Mouse (Mus musculus): ENCODE results near the gene Pla2r1. TPM values are rescaled to one million over a fixed set of nuclear protein-coding genes. Genes with fewer than 3 reads are reported as not detected.

Gene Pla2r1
- polyA plus RNA-seq, 1 experiment from 2014 or later, result 1.0 TPM

DNA sequence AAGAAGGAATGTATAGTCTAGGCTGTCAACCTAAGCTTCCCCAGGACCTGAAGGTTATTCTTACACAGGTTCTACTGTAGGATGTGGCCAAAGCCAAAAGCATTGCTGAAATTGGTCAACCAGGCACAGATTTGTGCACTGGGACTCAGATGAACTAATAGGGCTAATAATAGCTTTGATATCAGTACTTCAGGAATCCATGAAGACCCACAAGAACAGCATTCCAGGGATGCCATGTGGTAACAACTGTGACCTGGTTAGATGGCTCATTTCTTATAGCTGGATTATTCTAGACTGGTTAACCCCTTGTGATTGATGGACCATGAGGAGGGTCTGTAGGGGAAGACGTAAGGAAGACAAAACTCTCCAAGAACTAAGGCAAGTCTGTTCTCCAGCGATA is 74.3 kb downstream of the Pla2r1 start:
- Histone ChIP-seq H3K9me3 (ENCODE audit: control insufficient read depth, low read length) (no peaks in the 10 kb centered on the region), H3K4me1 (ENCODE audit: control insufficient read depth, insufficient read depth, low read length) (no peaks in the 10 kb centered on the region), H3K4me2 (ENCODE audit: low read depth) (no peak overlapping the region), H3K4me3 (ENCODE audit: low read depth, low read length) (no peak overlapping the region), H3K27ac (ENCODE audit: low read depth, low read length) (no peak overlapping the region), H3K36me3 (ENCODE audit: control insufficient read depth, insufficient read depth, low read length) (no peaks in the 10 kb centered on the region), H3K27me3 (ENCODE audit: control insufficient read depth, insufficient read depth, low read length) (no peaks in the 10 kb centered on the region), H3K9ac (ENCODE audit: low read length) (no peak overlapping the region)
- DNase-seq (ENCODE audit: low spot score) (no peak), ATAC-seq (ENCODE audit: insufficient read depth, low FRiP score, low TSS enrichment) (no peak)
- WGBS, result 82% methylated on average over 2 of the region's 2 CpGs

- H3K9ac ChIP-seq (ENCODE audit: low read length), result no peak overlapping the region
- H3K4me1 ChIP-seq (ENCODE audit: control insufficient read depth, insufficient read depth, low read length), result peaks cover 3% of the 10 kb centered on the region; the same call in 1 of the 2 replicates
- no peaks in the 10 kb centered on the region for H3K9me3 ChIP-seq (ENCODE audit: control insufficient read depth, low read length)
- no peak overlapping the region for H3K4me3 ChIP-seq (ENCODE audit: low read depth, low read length)
- H3K4me2 ChIP-seq (ENCODE audit: low read depth), result no peak overlapping the region
- no peak for ATAC-seq (ENCODE audit: insufficient read depth, low FRiP score, low TSS enrichment)
- H3K27ac ChIP-seq (ENCODE audit: low read depth, low read length), result no peak overlapping the region
- WGBS, result 66% methylated on average over 11 of the region's 11 CpGs
- H3K27me3 ChIP-seq (ENCODE audit: control insufficient read depth, insufficient read depth, low read length), result no peaks in the 10 kb centered on the region
- H3K36me3 ChIP-seq (ENCODE audit: control insufficient read depth, insufficient read depth, low read length), result no peaks in the 10 kb centered on the region
- DNase-seq (ENCODE audit: low spot score), result no peak
Measured at GRCm38 (mm10) chr2:60468901-60469770, 84.0 kb downstream of the Pla2r1 start.

- Histone ChIP-seq H3K9me3 (ENCODE audit: control insufficient read depth, low read length) (no peaks in the 10 kb centered on the region), H3K4me1 (ENCODE audit: control insufficient read depth, insufficient read depth, low read length) (no peaks in the 10 kb centered on the region), H3K4me2 (ENCODE audit: low read depth) (no peak overlapping the region), H3K36me3 (ENCODE audit: control insufficient read depth, insufficient read depth, low read length) (no peaks in the 10 kb centered on the region), H3K4me3 (ENCODE audit: low read depth, low read length) (no peak overlapping the region), H3K27me3 (ENCODE audit: control insufficient read depth, insufficient read depth, low read length) (no peaks in the 10 kb centered on the region), H3K9ac (ENCODE audit: low read length) (no peak overlapping the region), H3K27ac (ENCODE audit: low read depth, low read length) (no peak overlapping the region)
- ATAC-seq (ENCODE audit: insufficient read depth, low FRiP score, low TSS enrichment), result no peak
- no peak for DNase-seq (ENCODE audit: low spot score)
- 90% methylated on average over 7 of the region's 7 CpGs for WGBS
Measured at GRCm38 (mm10) chr2:60452376-60452775, 100.7 kb downstream of the Pla2r1 start.

GRCm38 (mm10) chr2:60451119-60451773 is 101.9 kb downstream of the Pla2r1 start:
- H3K9me3 ChIP-seq (ENCODE audit: control insufficient read depth, low read length), result no peaks in the 10 kb centered on the region
- H3K36me3 ChIP-seq (ENCODE audit: control insufficient read depth, insufficient read depth, low read length), result no peaks in the 10 kb centered on the region
- no peak overlapping the region for H3K27ac ChIP-seq (ENCODE audit: low read depth, low read length)
- no peak overlapping the region for H3K4me3 ChIP-seq (ENCODE audit: low read depth, low read length)
- ATAC-seq (ENCODE audit: insufficient read depth, low FRiP score, low TSS enrichment) (no peak), DNase-seq (ENCODE audit: low spot score) (no peak)
- 51% methylated on average over 3 of the region's 3 CpGs for WGBS
- H3K9ac ChIP-seq (ENCODE audit: low read length), result no peak overlapping the region
- no peaks in the 10 kb centered on the region for H3K4me1 ChIP-seq (ENCODE audit: control insufficient read depth, insufficient read depth, low read length)
- no peaks in the 10 kb centered on the region for H3K27me3 ChIP-seq (ENCODE audit: control insufficient read depth, insufficient read depth, low read length)
- no peak overlapping the region for H3K4me2 ChIP-seq (ENCODE audit: low read depth)

GRCm38 (mm10) chr2:60449732-60450131 is 103.4 kb downstream of the Pla2r1 start:
- 81% methylated on average over 6 of the region's 6 CpGs for WGBS
- no peak for DNase-seq (ENCODE audit: low spot score)
- Histone ChIP-seq H3K27me3 (ENCODE audit: control insufficient read depth, insufficient read depth, low read length) (no peaks in the 10 kb centered on the region), H3K9ac (ENCODE audit: low read length) (no peak overlapping the region), H3K4me2 (ENCODE audit: low read depth) (no peak overlapping the region), H3K36me3 (ENCODE audit: control insufficient read depth, insufficient read depth, low read length) (no peaks in the 10 kb centered on the region), H3K4me1 (ENCODE audit: control insufficient read depth, insufficient read depth, low read length) (no peaks in the 10 kb centered on the region), H3K9me3 (ENCODE audit: control insufficient read depth, low read length) (no peaks in the 10 kb centered on the region), H3K4me3 (ENCODE audit: low read depth, low read length) (no peak overlapping the region), H3K27ac (ENCODE audit: low read depth, low read length) (no peak overlapping the region)
- ATAC-seq (ENCODE audit: insufficient read depth, low FRiP score, low TSS enrichment), result no peak

GRCm38 (mm10) chr2:60444711-60445509 is 108.2 kb downstream of the Pla2r1 start:
- Histone ChIP-seq H3K27me3 (ENCODE audit: control insufficient read depth, insufficient read depth, low read length) (no peaks in the 10 kb centered on the region), H3K4me3 (ENCODE audit: low read depth, low read length) (no peak overlapping the region), H3K4me2 (ENCODE audit: low read depth) (no peak overlapping the region), H3K9ac (ENCODE audit: low read length) (no peak overlapping the region), H3K9me3 (ENCODE audit: control insufficient read depth, low read length) (no peaks in the 10 kb centered on the region), H3K27ac (ENCODE audit: low read depth, low read length) (no peak overlapping the region), H3K4me1 (ENCODE audit: control insufficient read depth, insufficient read depth, low read length) (no peaks in the 10 kb centered on the region), H3K36me3 (ENCODE audit: control insufficient read depth, insufficient read depth, low read length) (no peaks in the 10 kb centered on the region)
- DNase-seq (ENCODE audit: low spot score) (no peak), ATAC-seq (ENCODE audit: insufficient read depth, low FRiP score, low TSS enrichment) (no peak)
- 85% methylated on average over 9 of the region's 9 CpGs for WGBS

- H3K9ac ChIP-seq (ENCODE audit: low read length), result no peak overlapping the region
- no peaks in the 10 kb centered on the region for H3K4me1 ChIP-seq (ENCODE audit: control insufficient read depth, insufficient read depth, low read length)
- no peak overlapping the region for H3K4me3 ChIP-seq (ENCODE audit: low read depth, low read length)
- ATAC-seq (ENCODE audit: insufficient read depth, low FRiP score, low TSS enrichment), result no peak
- H3K27ac ChIP-seq (ENCODE audit: low read depth, low read length), result no peak overlapping the region
- DNase-seq (ENCODE audit: low spot score), result no peak
- no peaks in the 10 kb centered on the region for H3K36me3 ChIP-seq (ENCODE audit: control insufficient read depth, insufficient read depth, low read length)
- no peaks in the 10 kb centered on the region for H3K27me3 ChIP-seq (ENCODE audit: control insufficient read depth, insufficient read depth, low read length)
- H3K9me3 ChIP-seq (ENCODE audit: control insufficient read depth, low read length), result no peaks in the 10 kb centered on the region
- 86% methylated on average over 7 of the region's 7 CpGs for WGBS
- no peak overlapping the region for H3K4me2 ChIP-seq (ENCODE audit: low read depth)
Measured at GRCm38 (mm10) chr2:60443279-60443678, 109.8 kb downstream of the Pla2r1 start.

GRCm38 (mm10) chr2:60441875-60442274 is 111.2 kb downstream of the Pla2r1 start:
- no peaks in the 10 kb centered on the region for H3K4me1 ChIP-seq (ENCODE audit: control insufficient read depth, insufficient read depth, low read length)
- no peaks in the 10 kb centered on the region for H3K27me3 ChIP-seq (ENCODE audit: control insufficient read depth, insufficient read depth, low read length)
- no peak for ATAC-seq (ENCODE audit: insufficient read depth, low FRiP score, low TSS enrichment)
- 25% methylated on average over 3 of the region's 3 CpGs for WGBS
- no peak overlapping the region for H3K4me2 ChIP-seq (ENCODE audit: low read depth)
- no peak for DNase-seq (ENCODE audit: low spot score)
- H3K36me3 ChIP-seq (ENCODE audit: control insufficient read depth, insufficient read depth, low read length), result no peaks in the 10 kb centered on the region
- H3K9me3 ChIP-seq (ENCODE audit: control insufficient read depth, low read length), result no peaks in the 10 kb centered on the region
- H3K9ac ChIP-seq (ENCODE audit: low read length), result no peak overlapping the region
- no peak overlapping the region for H3K4me3 ChIP-seq (ENCODE audit: low read depth, low read length)
- H3K27ac ChIP-seq (ENCODE audit: low read depth, low read length), result no peak overlapping the region
